Mouse (Mus musculus): ENCODE results near the gene Usp45. TPM values are rescaled to one million over a fixed set of nuclear protein-coding genes. Genes with fewer than 3 reads are reported as not detected.

Usp45 gene
- total RNA-seq, 2 experiments from 2014 or later = 13.2 to 15.0 TPM

Other genes with a start within 250 kb of the Usp45 start
- gene Prdm13, start 81.2 kb upstream of the Usp45 start, total RNA-seq (2021) = not detected
- gene Ccnc, start 39.5 kb upstream of the Usp45 start, total RNA-seq (2021) = 10 to 100 TPM; 13.9 to 18.1 TPM
- 10 to 100 TPM; 12.1 to 13.8 TPM for gene Tstd3, start 56 bp downstream of the Usp45 start, total RNA-seq (2021)
- gene Pnisr, start 80.4 kb downstream of the Usp45 start, total RNA-seq (2021) = 10 to 100 TPM; 49.0 to 52.2 TPM
- gene Coq3, start 112.5 kb downstream of the Usp45 start, total RNA-seq (2021) = 10 to 100 TPM; 28.4 to 29.0 TPM
- 1 to 10 TPM; 2.3 to 2.5 TPM for gene Faxc, start 164.2 kb downstream of the Usp45 start, total RNA-seq (2021)